Mouse (Mus musculus) MEL (cell line): ENCODE results near the gene Naa25. TPM values are rescaled to one million over a fixed set of nuclear protein-coding genes. Genes with fewer than 3 reads are reported as not detected.

Experiments
- DNase-seq: peaks from one replicate; pipeline ENCODE4 v3.0.0; 2011; ENCODE audit warnings: low read depth, low spot score
- H3K27ac ChIP-seq: 2 replicates; pipeline ENCODE4 v1.5.1; 2012; ENCODE audit warnings: low read depth, mild to moderate bottlenecking, control low read depth, low read length, moderate library complexity; ENCODE audit not compliant: control insufficient read depth
- H3K27me3 ChIP-seq, 2 experiments: fragments of 150-350 bp in 1 of 2; sonication (generic) in 1 of 2; 2 replicates each; pipeline ENCODE4 v1.6.1; 2012; ENCODE audit warnings: low read length in 2 of 2, mild to moderate bottlenecking in 2 of 2, improper control_type of control experiment in 1 of 2, moderate library complexity in 1 of 2; ENCODE audit not compliant: insufficient read depth in 2 of 2, control insufficient read depth in 1 of 2
- H3K36me3 ChIP-seq, 2 experiments: 2 replicates each; pipeline ENCODE4 v1.6.1; 2012 to 2014; ENCODE audit warnings: low read length in 2 of 2, improper control_type of control experiment in 1 of 2, inconsistent platforms in 1 of 2, mild to moderate bottlenecking in 1 of 2; ENCODE audit not compliant: insufficient read depth in 2 of 2, control insufficient read depth in 1 of 2
- H3K4me1 ChIP-seq, 2 experiments: fragments of 150-350 bp in 1 of 2; sonication (generic) in 1 of 2; 2 replicates each; pipeline ENCODE4 v1.6.1; 2012; ENCODE audit warnings: low read length in 2 of 2, improper control_type of control experiment in 1 of 2, mild to moderate bottlenecking in 1 of 2; ENCODE audit not compliant: insufficient read depth in 2 of 2, control insufficient read depth in 1 of 2
- H3K4me3 ChIP-seq, 2 experiments: fragments of 150-350 bp in 1 of 2; sonication (generic) in 1 of 2; 2 replicates each; pipeline ENCODE4 v1.5.1; 2012; ENCODE audit warnings: low read depth in 2 of 2, low read length in 2 of 2, mild to moderate bottlenecking in 2 of 2, moderate library complexity in 2 of 2, control low read depth in 1 of 2, improper control_type of control experiment in 1 of 2; ENCODE audit not compliant: control insufficient read depth in 1 of 2, insufficient read depth in 1 of 2
- H3K79me2 ChIP-seq: 2 replicates; pipeline ENCODE4 v1.6.1; 2012; ENCODE audit warnings: mild to moderate bottlenecking, low read length, moderate library complexity; ENCODE audit not compliant: control insufficient read depth, poor library complexity, insufficient read depth
- H3K9ac ChIP-seq: 2 replicates; pipeline ENCODE4 v1.6.1; 2012; ENCODE audit warnings: low read depth, mild to moderate bottlenecking, control low read depth, low read length, moderate library complexity; ENCODE audit not compliant: control insufficient read depth, poor library complexity, severe bottlenecking
- H3K9me3 ChIP-seq: fragments of 150-350 bp; sonication (generic); replicated peaks from 2 replicates; pipeline ENCODE4 v1.6.1; 2012; ENCODE audit warnings: mild to moderate bottlenecking, low read length, improper control_type of control experiment, moderate library complexity; ENCODE audit not compliant: insufficient read depth
- CHD1 ChIP-seq: IDR thresholded peaks from 2 replicates; pipeline ENCODE4 v1.6.1; 2012; ENCODE audit warnings: low read depth, mild to moderate bottlenecking, inconsistent platforms, low read length, improper control_type of control experiment
- CHD2 ChIP-seq: IDR thresholded peaks from 2 replicates; pipeline ENCODE4 v1.6.1; 2011; ENCODE audit warnings: low read length, improper control_type of control experiment
- CTCF ChIP-seq, 3 experiments: IDR thresholded peaks in 2 of 3; conservative IDR thresholded peaks in 1 of 3; 2 replicates each; pipeline ENCODE4 v1.5.1; 2011 to 2012; ENCODE audit warnings: low read length in 3 of 3, low read depth in 2 of 3, mild to moderate bottlenecking in 2 of 3, improper control_type of control experiment in 1 of 3, inconsistent platforms in 1 of 3, mixed read lengths in 1 of 3, moderate library complexity in 1 of 3; ENCODE audit not compliant: control insufficient read depth in 1 of 3, insufficient read depth in 1 of 3, poor library complexity in 1 of 3, severe bottlenecking in 1 of 3
- E2F4 ChIP-seq: IDR thresholded peaks from 2 replicates; pipeline ENCODE4 v1.6.1; 2011; ENCODE audit warnings: low read depth, low read length, improper control_type of control experiment, borderline replicate concordance
- EP300 ChIP-seq, 2 experiments: IDR thresholded peaks; 2 replicates each; pipeline ENCODE4 v1.6.1; 2011; ENCODE audit warnings: improper control_type of control experiment in 2 of 2, low read length in 2 of 2, low read depth in 1 of 2, mild to moderate bottlenecking in 1 of 2
- ETS1 ChIP-seq: IDR thresholded peaks from 2 replicates; pipeline ENCODE4 v1.6.1; 2012; ENCODE audit warnings: low read depth, mild to moderate bottlenecking, inconsistent platforms, low read length, improper control_type of control experiment, moderate library complexity
- GABPA ChIP-seq: IDR thresholded peaks from 2 replicates; pipeline ENCODE4 v1.6.1; 2012; ENCODE audit warnings: low read depth, mild to moderate bottlenecking, inconsistent platforms, low read length, improper control_type of control experiment, moderate library complexity
- KAT2A ChIP-seq: conservative IDR thresholded peaks from 2 replicates; pipeline ENCODE4 v1.6.1; 2012; ENCODE audit warnings: low read depth, low read length, improper control_type of control experiment, inconsistent platforms
- MAX ChIP-seq: IDR thresholded peaks from 2 replicates; pipeline ENCODE4 v1.6.1; 2011; ENCODE audit warnings: low read length, improper control_type of control experiment
- MAZ ChIP-seq: IDR thresholded peaks from 2 replicates; pipeline ENCODE4 v1.6.1; 2012; ENCODE audit warnings: low read depth, mild to moderate bottlenecking, inconsistent platforms, low read length, improper control_type of control experiment
- MEF2A ChIP-seq: IDR thresholded peaks from 2 replicates; pipeline ENCODE4 v1.6.1; 2014; ENCODE audit warnings: low read depth, mild to moderate bottlenecking, inconsistent platforms, low read length, improper control_type of control experiment; ENCODE audit not compliant: poor library complexity, insufficient replicate concordance, severe bottlenecking; ENCODE audit errors: extremely low read depth
- MXI1 ChIP-seq: IDR thresholded peaks from 2 replicates; pipeline ENCODE4 v1.6.1; 2011; ENCODE audit warnings: mild to moderate bottlenecking, low read depth, low read length, improper control_type of control experiment
- MYC ChIP-seq: IDR thresholded peaks from 2 replicates; pipeline ENCODE4 v1.6.1; 2011; ENCODE audit warnings: low read depth, mild to moderate bottlenecking, low read length, improper control_type of control experiment, moderate library complexity
- NELFE ChIP-seq: IDR thresholded peaks from 2 replicates; pipeline ENCODE4 v1.6.1; 2011; ENCODE audit warnings: low read depth, low read length, improper control_type of control experiment
- POLR2A ChIP-seq, 2 experiments: IDR thresholded peaks; 2 replicates each; pipeline ENCODE4 v1.6.1; 2011 to 2012; ENCODE audit warnings: low read length in 2 of 2, mild to moderate bottlenecking in 2 of 2, control low read depth in 1 of 2, improper control_type of control experiment in 1 of 2, low read depth in 1 of 2, moderate library complexity in 1 of 2; ENCODE audit not compliant: control insufficient read depth in 1 of 2, insufficient read depth in 1 of 2, poor library complexity in 1 of 2
- POLR2AphosphoS5 ChIP-seq: IDR thresholded peaks from 2 replicates; pipeline ENCODE4 v1.6.1; 2012; ENCODE audit warnings: low read depth, borderline replicate concordance, mild to moderate bottlenecking, inconsistent platforms, low read length, moderate library complexity, mixed read lengths
- RAD21 ChIP-seq: IDR thresholded peaks from 2 replicates; pipeline ENCODE4 v1.6.1; 2011; ENCODE audit warnings: mild to moderate bottlenecking, low read depth, low read length, improper control_type of control experiment
- RCOR1 ChIP-seq: IDR thresholded peaks from 2 replicates; pipeline ENCODE4 v1.6.1; 2012; ENCODE audit warnings: low read depth, mild to moderate bottlenecking, inconsistent platforms, low read length, improper control_type of control experiment
- SIN3A ChIP-seq: IDR thresholded peaks from 2 replicates; pipeline ENCODE4 v1.6.1; 2012; ENCODE audit warnings: low read length, improper control_type of control experiment, inconsistent platforms
- UBTF ChIP-seq: IDR thresholded peaks from 2 replicates; pipeline ENCODE4 v1.6.1; 2012; ENCODE audit warnings: low read depth, mild to moderate bottlenecking, inconsistent platforms, low read length, improper control_type of control experiment, moderate library complexity, borderline replicate concordance; ENCODE audit not compliant: insufficient read depth
- USF1 ChIP-seq: IDR thresholded peaks from 2 replicates; pipeline ENCODE4 v1.6.1; 2014; ENCODE audit warnings: low read depth, mild to moderate bottlenecking, inconsistent platforms, low read length, improper control_type of control experiment, moderate library complexity
- ZC3H11A ChIP-seq: IDR thresholded peaks from 2 replicates; pipeline ENCODE4 v1.6.1; 2012; ENCODE audit warnings: low read depth, mild to moderate bottlenecking, inconsistent platforms, low read length, improper control_type of control experiment
- ZKSCAN1 ChIP-seq: IDR thresholded peaks from 2 replicates; pipeline ENCODE4 v1.6.1; 2012; ENCODE audit warnings: low read depth, mild to moderate bottlenecking, inconsistent platforms, low read length, improper control_type of control experiment, moderate library complexity
- ZMIZ1 ChIP-seq: IDR thresholded peaks from 2 replicates; pipeline ENCODE4 v1.6.1; 2012; ENCODE audit warnings: low read depth, mild to moderate bottlenecking, inconsistent platforms, low read length, improper control_type of control experiment, moderate library complexity
- ZNF384 ChIP-seq: IDR thresholded peaks from 2 replicates; pipeline ENCODE4 v1.6.1; 2012; ENCODE audit warnings: low read depth, mild to moderate bottlenecking, inconsistent platforms, low read length, improper control_type of control experiment
- polyA plus RNA-seq, 2 experiments: library from polyadenylated mRNA; stranded (reverse) in 1 of 2; unstranded in 1 of 2; fragments of >175 nt in 1 of 2; fragments of >200 nt in 1 of 2; gene quantifications; 2 replicates each; pipeline versions ENCODE4 v1.2.1 to v1.2.4; 2012; ENCODE audit warnings: low replicate concordance in 2 of 2, low read depth in 1 of 2; ENCODE audit not compliant: insufficient read length in 2 of 2, insufficient read depth in 1 of 2, missing spikeins in 1 of 2
- total RNA-seq: library from RNA; depleted of rRNA; stranded (reverse); fragments of 300-350 nt; gene quantifications from 2 replicates; pipeline ENCODE4 v1.2.3, GENCODE M21; 2012

Naa25 gene
- total and polyA plus RNA-seq, 3 experiments = 53.0 to 59.6 TPM; not detected in 1

DNA sequence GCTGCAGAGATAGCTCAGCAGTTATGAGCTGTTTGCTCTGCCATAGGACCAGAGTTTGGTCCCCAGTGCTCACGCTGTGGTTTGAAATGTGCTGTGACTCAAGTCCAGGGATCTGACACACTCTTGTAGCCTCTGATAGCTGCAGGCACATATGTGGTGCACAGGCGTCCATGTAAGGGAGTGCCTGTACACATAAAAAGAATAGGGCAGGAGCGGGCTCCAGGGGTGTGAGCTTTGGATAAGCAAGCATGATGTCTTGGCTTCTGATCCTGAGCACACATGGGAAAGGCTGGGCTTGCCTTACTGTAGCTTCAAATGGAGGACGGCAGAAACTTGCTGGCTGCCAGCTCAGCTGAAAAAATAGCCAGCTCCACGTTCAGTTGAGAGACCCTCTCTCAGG is 2.1 kb upstream of the Naa25 start:
- peaks cover 30% of the 10 kb centered on the region for H3K79me2 ChIP-seq
- no peak overlapping the region for H3K9ac ChIP-seq
- DNase-seq = no peak
- no peaks in the 10 kb centered on the region for H3K27me3 ChIP-seq
- H3K4me1 ChIP-seq = peaks cover 3 to 27% of the 10 kb centered on the region in 2 experiments
- TF ChIP-seq ZC3H11A (no peak), USF1 (no peak), KAT2A (no peak), E2F4 (no peak), ZMIZ1 (no peak), SIN3A (no peak), CHD1 (no peak), ZNF384 (no peak), GABPA (no peak), ZKSCAN1 (no peak), RCOR1 (no peak), POLR2AphosphoS5 (no peak), CTCF (IDR thresholded peaks at IDR 0.05 in 2 of 3, conservative IDR thresholded peaks at IDR 0.05 in 1 of 3; ENCODE audit: control insufficient read depth in 1 of 3, insufficient read depth in 1 of 3, low read depth in 2 of 3, low read length in 3 of 3, poor library complexity in 1 of 3, severe bottlenecking in 1 of 3) (no peak)
- peaks cover 8 to 24% of the 10 kb centered on the region in 2 experiments for H3K36me3 ChIP-seq
- no peaks in the 10 kb centered on the region for H3K9me3 ChIP-seq
- no peak overlapping the region for H3K4me3 ChIP-seq
- no peak overlapping the region for H3K27ac ChIP-seq

DNA sequence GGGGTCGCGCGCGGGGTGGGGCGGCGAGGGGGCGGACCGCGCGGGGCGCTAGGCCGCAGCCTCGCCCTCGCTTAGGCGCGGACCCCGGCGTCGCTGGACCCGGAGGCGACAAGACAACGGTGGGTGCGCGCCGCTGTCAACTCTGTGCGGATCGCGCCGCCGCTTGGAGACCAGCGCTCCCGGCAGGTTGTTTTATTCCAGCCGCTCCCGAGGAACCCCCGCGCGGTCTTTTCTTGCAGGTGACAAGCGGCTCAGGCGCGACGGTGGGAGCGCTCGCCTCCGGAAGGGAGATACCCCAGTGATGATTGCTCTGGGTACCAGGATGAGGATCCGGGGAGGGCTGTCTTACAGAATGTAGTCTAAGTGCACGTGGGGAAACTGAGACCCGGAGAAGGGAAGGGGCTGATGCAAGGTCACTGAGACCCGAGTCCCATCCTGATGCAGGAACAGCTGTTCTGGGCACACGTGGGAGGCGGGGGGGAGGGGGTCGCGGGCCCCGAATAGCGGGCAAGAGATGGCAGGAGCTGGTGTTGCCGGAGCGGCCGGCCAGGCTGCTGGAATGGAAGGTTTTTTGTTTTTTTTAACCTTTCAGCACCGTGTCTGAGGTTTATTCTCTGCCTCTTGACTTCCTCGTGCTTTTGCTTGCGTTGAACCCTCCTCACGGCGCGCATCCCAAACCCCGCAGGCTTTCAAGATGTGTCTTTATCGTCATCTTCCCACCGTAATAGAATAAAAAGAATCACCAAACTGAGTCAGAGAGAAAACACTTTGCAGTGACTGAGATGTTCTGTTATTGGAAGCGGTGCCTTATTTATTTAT is 619 bp downstream of the Naa25 start:
- DNase-seq = peak; percentile 68
- peaks cover 58% of the 10 kb centered on the region for H3K79me2 ChIP-seq
- peak overlapping the region; percentile 71 for H3K27ac ChIP-seq
- H3K9ac ChIP-seq = peak overlapping the region; percentile 100
- no peaks in the 10 kb centered on the region for H3K9me3 ChIP-seq
- peak overlapping the region; percentile 81 to 99 for H3K4me3 ChIP-seq
- H3K36me3 ChIP-seq = peaks cover 17 to 37% of the 10 kb centered on the region in 2 experiments
- no peaks in the 10 kb centered on the region for H3K27me3 ChIP-seq
- peaks cover 3 to 29% of the 10 kb centered on the region in 2 experiments for H3K4me1 ChIP-seq
- no peak for TF ChIP-seq MAZ
- TF ChIP-seq CHD2 = no peak
- no peak for TF ChIP-seq MEF2A
- TF ChIP-seq USF1 = peak; percentile 60
- peak; percentile 81 for TF ChIP-seq MYC
- peak; percentile 88 for TF ChIP-seq SIN3A
- TF ChIP-seq RAD21 = no peak
- peak in 1 of 2 experiments; percentile 12; a peak in 1 of 4 replicates for TF ChIP-seq POLR2A (IDR thresholded peaks at IDR 0.05; ENCODE audit: control insufficient read depth in 1 of 2, insufficient read depth in 1 of 2, low read depth in 1 of 2, low read length in 2 of 2, poor library complexity in 1 of 2)
- TF ChIP-seq MAX = peak; percentile 65
- TF ChIP-seq MXI1 = peak; percentile 95
- no peak for TF ChIP-seq ZMIZ1
- no peak for TF ChIP-seq EP300 (IDR thresholded peaks at IDR 0.05; ENCODE audit: low read depth in 1 of 2, low read length in 2 of 2)
- 0 out of 2 replicates have a peak, but pooled peaks have one; percentile 7 for TF ChIP-seq ETS1
- TF ChIP-seq UBTF = peak; percentile 100
- no peak for TF ChIP-seq NELFE
- TF ChIP-seq POLR2AphosphoS5 = no peak
- TF ChIP-seq, all 39 proteins: peak for 8
